Mouse (Mus musculus) gastrocnemius, postnatal 14 days (tissue): Measurements from ENCODE around the gene Kctd15. TPM values are rescaled to one million over a fixed set of nuclear protein-coding genes. Genes with fewer than 3 reads are reported as not detected.

Experiments
- DNase-seq: peaks from one replicate; pipeline ENCODE4 v3.0.0; 2021; ENCODE audit warnings: mixed read lengths
- intact Hi-C: fragments of 180-260 bp; cut with DNase I; formaldehyde crosslinking; loops from one replicate; pipeline ENCODE4 v1.15.1; 2025; ENCODE audit warnings: low total_unique reads
- total RNA-seq, 2 experiments: library from RNA; stranded (reverse); gene quantifications; 2 replicates each; pipeline ENCODE4 v1.2.3; 2021

Gene Kctd15
- total RNA-seq, 2 experiments from 2014 or later: 22.2 to 32.6 TPM

GRCm38 (mm10) chr7:34671911-34672310, 15.4 kb upstream of the Kctd15 start:
- intact Hi-C loops: loop anchor here (2.0 to 10.0 kb wide), 3 partner anchors 60 to 353 kb away; no protein-coding TSS in a partner anchor
- peak; percentile 86 for DNase-seq

GRCm38 (mm10) chr7:34670778-34671177, 14.2 kb upstream of the Kctd15 start:
- intact Hi-C loops: loop anchor here (5.0 to 10.0 kb wide), 2 partner anchors 58 to 354 kb away; no protein-coding TSS in a partner anchor
- DNase-seq: no peak

- intact Hi-C loops: loop anchor here (5.0 kb wide), 1 partner anchor 172 kb away; no protein-coding TSS in a partner anchor
- no peak for DNase-seq
Observed at GRCm38 (mm10) chr7:34669336-34669735, 12.8 kb upstream of the Kctd15 start.

- intact Hi-C loops: loop anchor here (5.0 kb wide), 1 partner anchor 171 kb away; no protein-coding TSS in a partner anchor
- no peak for DNase-seq
Observed at GRCm38 (mm10) chr7:34667874-34668273, 11.3 kb upstream of the Kctd15 start.

GRCm38 (mm10) chr7:34663145-34663544, 6.6 kb upstream of the Kctd15 start:
- intact Hi-C loops: no loop called here
- no peak for DNase-seq

GRCm38 (mm10) chr7:34662227-34662626, 5.7 kb upstream of the Kctd15 start:
- DNase-seq: no peak
- intact Hi-C loops: no loop called here

GRCm38 (mm10) chr7:34659386-34660085, 3.0 kb upstream of the Kctd15 start:
- intact Hi-C loops: no loop called here

GRCm38 (mm10) chr7:34655086-34655839, 1.3 kb downstream of the Kctd15 start:
- DNase-seq: peak; percentile 94
- intact Hi-C loops: no loop called here

More at GRCm38 (mm10) chr7:34659386-34660085, 3.0 kb upstream of the Kctd15 start:
- no peak for DNase-seq

- intact Hi-C loops: no loop called here
- peak; percentile 70 for DNase-seq
Observed at GRCm38 (mm10) chr7:34654441-34655085, 2.0 kb downstream of the Kctd15 start.

GRCm38 (mm10) chr7:34653731-34654440, 2.6 kb downstream of the Kctd15 start:
- intact Hi-C loops: no loop called here
- peak; percentile 47 for DNase-seq

- intact Hi-C loops: no loop called here
- DNase-seq: peak; percentile 76
Observed at GRCm38 (mm10) chr7:34652751-34653502, 3.6 kb downstream of the Kctd15 start.

- no peak for DNase-seq
Observed at GRCm38 (mm10) chr7:34651381-34651780, 5.2 kb downstream of the Kctd15 start.

GRCm38 (mm10) chr7:34647052-34647451, 9.5 kb downstream of the Kctd15 start:
- intact Hi-C loops: no loop called here

More at GRCm38 (mm10) chr7:34651381-34651780, 5.2 kb downstream of the Kctd15 start:
- intact Hi-C loops: no loop called here

GRCm38 (mm10) chr7:34646144-34646795, 10.3 kb downstream of the Kctd15 start:
- intact Hi-C loops: no loop called here
- no peak for DNase-seq

More at GRCm38 (mm10) chr7:34647052-34647451, 9.5 kb downstream of the Kctd15 start:
- peak; percentile 57 for DNase-seq

- no peak for DNase-seq
- intact Hi-C loops: no loop called here
Observed at GRCm38 (mm10) chr7:34645623-34646022, 10.9 kb downstream of the Kctd15 start.

- intact Hi-C loops: no loop called here
- no peak for DNase-seq
Observed at GRCm38 (mm10) chr7:34644591-34644990, 11.9 kb downstream of the Kctd15 start.

GRCm38 (mm10) chr7:34643329-34643728, 13.2 kb downstream of the Kctd15 start:
- intact Hi-C loops: no loop called here
- DNase-seq: no peak

GRCm38 (mm10) chr7:34641968-34642367, 14.6 kb downstream of the Kctd15 start:
- intact Hi-C loops: no loop called here
- DNase-seq: no peak
